Mouse (Mus musculus) left cerebral cortex, postnatal 14 days (tissue): ENCODE measurements around the gene Itpr1. TPM values are rescaled to one million over a fixed set of nuclear protein-coding genes. Genes with fewer than 3 reads are reported as not detected.

Experiments used
- DNase-seq, 2 experiments: peaks; one replicate each; pipeline ENCODE4 v3.0.0; 2021 to 2022; ENCODE audit warnings: low spot score in 2 of 2, mixed read lengths in 1 of 2
- intact Hi-C: fragments of 180-260 bp; cut with DNase I; formaldehyde crosslinking; loops from one replicate; pipeline ENCODE4 v1.15.1; 2025
- total RNA-seq, 2 experiments: library from RNA; stranded (reverse); gene quantifications; 2 replicates each; pipeline ENCODE4 v1.2.3; 2021

Itpr1 gene
- total RNA-seq, 2 experiments from 2014 or later = 156 to 179 TPM

GRCm38 (mm10) chr6:108211896-108212880, 708 bp upstream of the Itpr1 start:
- DNase-seq = peak in 1 of 2 experiments; percentile 14
- intact Hi-C loops = loop anchor here (2.0 to 5.0 kb wide), 3 partner anchors 95 to 195 kb away; no protein-coding TSS in a partner anchor

- intact Hi-C loops = loop anchor here (2.0 to 5.0 kb wide), 3 partner anchors 94 to 194 kb away; no protein-coding TSS in a partner anchor
- DNase-seq = peak; percentile 22 to 34
Observed at GRCm38 (mm10) chr6:108213481-108214293, 791 bp downstream of the Itpr1 start.

- intact Hi-C loops = loop anchor here (5.0 kb wide), 2 partner anchors 93 to 193 kb away; no protein-coding TSS in a partner anchor
- DNase-seq = no peak
Observed at GRCm38 (mm10) chr6:108214294-108214925, 1.5 kb downstream of the Itpr1 start.

GRCm38 (mm10) chr6:108216091-108216490, 3.2 kb downstream of the Itpr1 start:
- intact Hi-C loops = no loop called here
- no peak for DNase-seq

- DNase-seq = no peak
- intact Hi-C loops = no loop called here
Observed at GRCm38 (mm10) chr6:108216832-108217231, 3.9 kb downstream of the Itpr1 start.

- no peak for DNase-seq
- intact Hi-C loops = no loop called here
Observed at GRCm38 (mm10) chr6:108217987-108218386, 5.1 kb downstream of the Itpr1 start.

- DNase-seq = no peak
- intact Hi-C loops = no loop called here
Observed at GRCm38 (mm10) chr6:108222435-108222834, 9.5 kb downstream of the Itpr1 start.

GRCm38 (mm10) chr6:108222875-108223274, 10.0 kb downstream of the Itpr1 start:
- DNase-seq = no peak

GRCm38 (mm10) chr6:108224361-108224760, 11.5 kb downstream of the Itpr1 start:
- intact Hi-C loops = no loop called here
- DNase-seq = no peak

More at GRCm38 (mm10) chr6:108222875-108223274, 10.0 kb downstream of the Itpr1 start:
- intact Hi-C loops = no loop called here

- intact Hi-C loops = no loop called here
- no peak for DNase-seq
Observed at GRCm38 (mm10) chr6:108225027-108225426, 12.1 kb downstream of the Itpr1 start.

- DNase-seq = no peak
- intact Hi-C loops = no loop called here
Observed at GRCm38 (mm10) chr6:108226230-108226629, 13.3 kb downstream of the Itpr1 start.

GRCm38 (mm10) chr6:108227461-108227860, 14.6 kb downstream of the Itpr1 start:
- no peak for DNase-seq
- intact Hi-C loops = no loop called here

- DNase-seq = no peak
- intact Hi-C loops = no loop called here
Observed at GRCm38 (mm10) chr6:108228048-108228447, 15.2 kb downstream of the Itpr1 start.

- intact Hi-C loops = no loop called here
- no peak for DNase-seq
Observed at GRCm38 (mm10) chr6:108228601-108229000, 15.7 kb downstream of the Itpr1 start.

- no peak for DNase-seq
- intact Hi-C loops = no loop called here
Observed at GRCm38 (mm10) chr6:108230608-108231007, 17.7 kb downstream of the Itpr1 start.

GRCm38 (mm10) chr6:108231892-108232710, 19.2 kb downstream of the Itpr1 start:
- intact Hi-C loops = no loop called here
- no peak for DNase-seq

- DNase-seq = no peak
- intact Hi-C loops = no loop called here
Observed at GRCm38 (mm10) chr6:108233070-108233469, 20.2 kb downstream of the Itpr1 start.

- intact Hi-C loops = no loop called here
- DNase-seq = no peak
Observed at GRCm38 (mm10) chr6:108234536-108234935, 21.6 kb downstream of the Itpr1 start.

GRCm38 (mm10) chr6:108235680-108236123, 22.8 kb downstream of the Itpr1 start:
- intact Hi-C loops = no loop called here
- no peak for DNase-seq
